Mouse (Mus musculus): ENCODE data around the gene Gm11111. TPM values are rescaled to one million over a fixed set of nuclear protein-coding genes. Genes with fewer than 3 reads are reported as not detected.

The Gm11111 gene
- total and polyA plus RNA-seq, 2 experiments from 2014 or later = not detected

GRCm38 (mm10) chr5:98580811-98581210 lies 28.3 kb downstream of the Gm11111 start:
- no peaks in the 10 kb centered on the region for H3K36me3 ChIP-seq (ENCODE audit: insufficient read depth)

GRCm38 (mm10) chr5:98582051-98582450 lies 29.6 kb downstream of the Gm11111 start:
- Histone ChIP-seq H3K36me3 (ENCODE audit: insufficient read depth) (no peaks in the 10 kb centered on the region), H3K9ac (no peak overlapping the region), H3K4me3 (ENCODE audit: low read depth, low read length) (no peak overlapping the region)

More at GRCm38 (mm10) chr5:98580811-98581210, 28.3 kb downstream of the Gm11111 start:
- H3K9me3 ChIP-seq (ENCODE audit: low read length) = no peaks in the 10 kb centered on the region
- no peak overlapping the region for H3K27ac ChIP-seq (ENCODE audit: low read depth, low read length)
- ATAC-seq = no peak
- H3K9ac ChIP-seq = no peak overlapping the region
- H3K27me3 ChIP-seq (ENCODE audit: insufficient read depth, low read length) = no peaks in the 10 kb centered on the region
- H3K4me1 ChIP-seq (ENCODE audit: insufficient read depth) = no peaks in the 10 kb centered on the region
- no peak for TF ChIP-seq CTCF (IDR thresholded peaks at IDR 0.05; ENCODE audit: low read depth)
- DNase-seq = no peak
- H3K4me2 ChIP-seq (ENCODE audit: low read depth) = no peak overlapping the region
- H3K4me3 ChIP-seq (ENCODE audit: low read depth, low read length) = no peak overlapping the region
- 33% methylated on average over 5 of the region's 5 CpGs for WGBS

GRCm38 (mm10) chr5:98585915-98586314 lies 33.4 kb downstream of the Gm11111 start:
- no peak overlapping the region for H3K9ac ChIP-seq
- DNase-seq (no peak), ATAC-seq (no peak)
- no peak overlapping the region for H3K4me3 ChIP-seq (ENCODE audit: low read depth, low read length)
- H3K4me2 ChIP-seq (ENCODE audit: low read depth) = no peak overlapping the region
- H3K27me3 ChIP-seq (ENCODE audit: insufficient read depth, low read length) = no peaks in the 10 kb centered on the region
- H3K9me3 ChIP-seq (ENCODE audit: low read length) = no peaks in the 10 kb centered on the region
- no peaks in the 10 kb centered on the region for H3K36me3 ChIP-seq (ENCODE audit: insufficient read depth)
- H3K4me1 ChIP-seq (ENCODE audit: insufficient read depth) = no peaks in the 10 kb centered on the region
- TF ChIP-seq CTCF (IDR thresholded peaks at IDR 0.05; ENCODE audit: low read depth) = no peak
- no peak overlapping the region for H3K27ac ChIP-seq (ENCODE audit: low read depth, low read length)

More at GRCm38 (mm10) chr5:98582051-98582450, 29.6 kb downstream of the Gm11111 start:
- no peaks in the 10 kb centered on the region for H3K4me1 ChIP-seq (ENCODE audit: insufficient read depth)
- H3K27ac ChIP-seq (ENCODE audit: low read depth, low read length) = no peak overlapping the region
- H3K9me3 ChIP-seq (ENCODE audit: low read length) = no peaks in the 10 kb centered on the region
- ATAC-seq (no peak), DNase-seq (no peak)
- TF ChIP-seq CTCF (IDR thresholded peaks at IDR 0.05; ENCODE audit: low read depth) = no peak
- no peak overlapping the region for H3K4me2 ChIP-seq (ENCODE audit: low read depth)
- WGBS = 88% methylated on average over 3 of the region's 3 CpGs
- H3K27me3 ChIP-seq (ENCODE audit: insufficient read depth, low read length) = no peaks in the 10 kb centered on the region

Other genes starting within 250 kb of the Gm11111 start
- 0.69 and 0.81 TPM in 2 replicates for gene Cfap299, start 223.4 kb upstream of the Gm11111 start, total RNA-seq (2014; rRNA removed)
- 3.4 and 5.3 TPM in 2 replicates for gene Cfap299, start 223.4 kb upstream of the Gm11111 start, polyA plus RNA-seq (2015; fragmentation: Nextera tagmentation; extraction: Ambion mirVana)

All from forebrain, postnatal 0 days (tissue).